In genomic region chr5:45639715-45640092, GRCm38 (mm10) we compare ENCODE assay signal across 8 mouse cellular contexts. TPM values are rescaled to one million over a fixed set of nuclear protein-coding genes. Genes with fewer than 3 reads are reported as not detected.
DNase-seq lines count a peak whose midpoint lies in the region; ATAC-seq lines count a peak whose summit lies in the region.

No protein-coding gene starts in this region.

- WGBS in kidney, embryonic 14.5 days, result 0% methylated on average over 8 of the region's 8 CpGs
- WGBS in hindbrain, embryonic 11.5 days, result 0% methylated on average over 8 of the region's 8 CpGs
- 1% methylated on average over 8 of the region's 8 CpGs for WGBS in midbrain, embryonic 14.5 days

- H3K9ac ChIP-seq in kidney, embryonic 14.5 days (ENCODE audit: low read depth, low read length), result 0 out of 2 replicates have a peak overlapping the region, but pooled peaks have one; percentile 56
- peak overlapping the region; percentile 56; the same call in 1 of the 2 replicates for H3K9ac ChIP-seq in hindbrain, embryonic 11.5 days (ENCODE audit: low read depth, low read length)
- peak overlapping the region; percentile 67 for H3K9ac ChIP-seq in midbrain, embryonic 14.5 days (replicated peaks; ENCODE audit: low read length)

- H3K9me3 ChIP-seq in kidney, embryonic 14.5 days (ENCODE audit: control insufficient read depth, low read length), result no peaks in the 10 kb centered on the region
- no peaks in the 10 kb centered on the region for H3K9me3 ChIP-seq in hindbrain, embryonic 11.5 days (ENCODE audit: control insufficient read depth, low read length)
- H3K9me3 ChIP-seq in midbrain, embryonic 14.5 days (ENCODE audit: control insufficient read depth, low read length), result no peaks in the 10 kb centered on the region

- H3K4me1 ChIP-seq in kidney, embryonic 14.5 days (ENCODE audit: control insufficient read depth, insufficient read depth, low read length), result peaks cover 5% of the 10 kb centered on the region; the same call in 1 of the 2 replicates
- H3K4me1 ChIP-seq in hindbrain, embryonic 11.5 days (replicated peaks; ENCODE audit: control insufficient read depth, insufficient read depth, low read length), result no peaks in the 10 kb centered on the region
- peaks cover 6% of the 10 kb centered on the region; the same call in 1 of the 2 replicates for H3K4me1 ChIP-seq in midbrain, embryonic 14.5 days (ENCODE audit: control insufficient read depth, insufficient read depth, low read length)

- 0 out of 2 replicates have a peak, but pooled peaks have one; percentile 43 for ATAC-seq in kidney, embryonic 14.5 days (ENCODE audit: low FRiP score, low TSS enrichment)
- peak; percentile 52 for ATAC-seq in hindbrain, embryonic 11.5 days (ENCODE audit: low FRiP score)
- peak; percentile 10; the same call in 1 of the 2 replicates for ATAC-seq in midbrain, embryonic 14.5 days (ENCODE audit: low FRiP score, low TSS enrichment)

- no peak for DNase-seq in kidney, postnatal 25 days
- peak; percentile 36 for DNase-seq in cerebellum, adult 9-11 months
- DNase-seq in hindbrain, embryonic 11.5 days (ENCODE audit: low spot score), result peak; percentile 48
- DNase-seq in midbrain, embryonic 14.5 days, result peak; percentile 56
- DNase-seq in thymus, postnatal 0 days (ENCODE audit: low spot score), result no peak
- DNase-seq in right cerebral cortex, postnatal 14 days, result no peak
- DNase-seq in urinary bladder, adult 18-20 months (ENCODE audit: low spot score in 2 of 2), result no peak

- H3K27me3 ChIP-seq in kidney, embryonic 14.5 days (ENCODE audit: control insufficient read depth, insufficient read depth, low read length), result peaks cover 10% of the 10 kb centered on the region; the same call in 1 of the 2 replicates
- H3K27me3 ChIP-seq in hindbrain, embryonic 11.5 days (ENCODE audit: control insufficient read depth, insufficient read depth, low read length), result no peaks in the 10 kb centered on the region
- no peaks in the 10 kb centered on the region for H3K27me3 ChIP-seq in midbrain, embryonic 14.5 days (ENCODE audit: control insufficient read depth, insufficient read depth, low read length)

- H3K27ac ChIP-seq in kidney, embryonic 14.5 days (ENCODE audit: low read depth, low read length), result no peak overlapping the region
- H3K27ac ChIP-seq in hindbrain, embryonic 11.5 days (ENCODE audit: low read depth, low read length), result no peak overlapping the region
- H3K27ac ChIP-seq in midbrain, embryonic 14.5 days (replicated peaks; ENCODE audit: low read depth, low read length), result peak overlapping the region; percentile 46; the same call in 1 of the 2 replicates

- H3K36me3 ChIP-seq in kidney, embryonic 14.5 days (ENCODE audit: control insufficient read depth, insufficient read depth, low read length), result no peaks in the 10 kb centered on the region
- H3K36me3 ChIP-seq in hindbrain, embryonic 11.5 days (ENCODE audit: control insufficient read depth, insufficient read depth, low read length), result no peaks in the 10 kb centered on the region
- no peaks in the 10 kb centered on the region for H3K36me3 ChIP-seq in midbrain, embryonic 14.5 days (ENCODE audit: control insufficient read depth, insufficient read depth, low read length)

- peak overlapping the region; percentile 97 for H3K4me2 ChIP-seq in kidney, embryonic 14.5 days (replicated peaks; ENCODE audit: low read depth, low read length)
- peak overlapping the region; percentile 95 for H3K4me2 ChIP-seq in hindbrain, embryonic 11.5 days (replicated peaks; ENCODE audit: low read depth, low read length)
- H3K4me2 ChIP-seq in midbrain, embryonic 14.5 days (ENCODE audit: low read length), result peak overlapping the region; percentile 87

- H3K4me3 ChIP-seq in kidney, embryonic 14.5 days (ENCODE audit: low read length), result peak overlapping the region; percentile 56
- H3K4me3 ChIP-seq in hindbrain, embryonic 11.5 days (ENCODE audit: low read depth, low read length), result peak overlapping the region; percentile 61
- peak overlapping the region; percentile 58 for H3K4me3 ChIP-seq in midbrain, embryonic 14.5 days (replicated peaks; ENCODE audit: low read depth, low read length)

RNA-seq across cellular contexts. Expression of gene Fam184b, which starts 0.3 kb away (rescaled TPM):
- polyA plus RNA-seq in kidney, embryonic 14.5 days (2014; fragmentation: Nextera tagmentation; extraction: Ambion mirVana), result 0.73 and 1.9 TPM in 2 replicates
- 0.81 and 0.91 TPM in 2 replicates for polyA plus RNA-seq in hindbrain, embryonic 11.5 days (2014; fragmentation: Nextera tagmentation; extraction: Ambion mirVana)
- polyA plus RNA-seq in midbrain, embryonic 14.5 days (2014; fragmentation: Nextera tagmentation; extraction: Ambion mirVana), result 3.8 and 4.5 TPM in 2 replicates
- polyA plus RNA-seq in thymus, postnatal 0 days (2015; fragmentation: Nextera tagmentation; extraction: Ambion mirVana), result 0.14 and 0.20 TPM in 2 replicates

RNA-seq across cellular contexts. Expression of gene Ncapg, which starts 30.0 kb away (rescaled TPM):
- 54.3 and 71.0 TPM in 2 replicates for polyA plus RNA-seq in kidney, embryonic 14.5 days (2014; fragmentation: Nextera tagmentation; extraction: Ambion mirVana)
- polyA plus RNA-seq in hindbrain, embryonic 11.5 days (2014; fragmentation: Nextera tagmentation; extraction: Ambion mirVana), result 63.9 and 75.4 TPM in 2 replicates
- 6.5 and 13.3 TPM in 2 replicates for polyA plus RNA-seq in midbrain, embryonic 14.5 days (2014; fragmentation: Nextera tagmentation; extraction: Ambion mirVana)
- polyA plus RNA-seq in thymus, postnatal 0 days (2015; fragmentation: Nextera tagmentation; extraction: Ambion mirVana), result 64.0 and 70.1 TPM in 2 replicates

Comparison
In these comparisons a context has a peak if more than half of its experiments do, and no peak if none do; other contexts are left out.
1. DNase-seq: peak in cerebellum, adult 9-11 months (single experiment), hindbrain, embryonic 11.5 days (single experiment) and midbrain, embryonic 14.5 days (single experiment); none in kidney, postnatal 25 days (0 of 2), thymus, postnatal 0 days (single experiment), right cerebral cortex, postnatal 14 days (single experiment) and urinary bladder, adult 18-20 months (0 of 2).
2. Peak in every context shown above with its lines, with median percentiles within 50 percentile points of each other: ATAC-seq, H3K4me2 ChIP-seq, H3K4me3 ChIP-seq and H3K9ac ChIP-seq.